Mouse (Mus musculus) mesoderm, embryonic 11.5 days (tissue): ENCODE measurements at regions not wholly inside any gene's neighbourhood (a gene's known extent, or its start where the extent isn't known, plus 50 kb on each side); places are given as distances from the start of the nearest gene placed in this dataset.
"Not testable (repeated sequence)": the region's sequence is repeated elsewhere in the genome, so short reads cannot be mapped to it uniquely, and the experiment has no call there.

Experiments
- DNase-seq: peaks from one replicate; pipeline ENCODE4 v3.0.0-alpha.2; 2012; ENCODE audit warnings: low read depth, low spot score

GRCm38 (mm10) chr17:17197229-17197628, 76.0 kb downstream of the Zfp97 start:
- not testable (repeated sequence) for DNase-seq

DNA sequence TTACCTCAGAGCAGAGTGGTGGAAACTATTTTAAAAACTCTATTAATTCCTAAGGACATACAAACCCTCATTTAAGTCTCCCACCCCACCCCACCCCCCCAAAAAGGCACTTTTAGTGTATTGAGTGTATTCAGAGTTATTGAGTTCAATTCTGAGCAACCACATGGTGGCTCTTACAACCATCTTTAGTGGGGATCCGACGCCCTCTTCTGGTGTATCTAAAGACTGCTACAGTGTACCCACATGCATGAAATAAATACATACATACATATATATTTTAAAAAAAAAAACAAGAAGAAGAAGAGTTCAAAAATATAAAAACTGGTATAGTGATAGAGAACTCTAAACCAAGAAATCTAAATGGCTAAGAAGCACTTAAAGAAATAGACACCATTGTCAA, 107.9 kb downstream of the Zfp97 start:
- no peak for DNase-seq

DNA sequence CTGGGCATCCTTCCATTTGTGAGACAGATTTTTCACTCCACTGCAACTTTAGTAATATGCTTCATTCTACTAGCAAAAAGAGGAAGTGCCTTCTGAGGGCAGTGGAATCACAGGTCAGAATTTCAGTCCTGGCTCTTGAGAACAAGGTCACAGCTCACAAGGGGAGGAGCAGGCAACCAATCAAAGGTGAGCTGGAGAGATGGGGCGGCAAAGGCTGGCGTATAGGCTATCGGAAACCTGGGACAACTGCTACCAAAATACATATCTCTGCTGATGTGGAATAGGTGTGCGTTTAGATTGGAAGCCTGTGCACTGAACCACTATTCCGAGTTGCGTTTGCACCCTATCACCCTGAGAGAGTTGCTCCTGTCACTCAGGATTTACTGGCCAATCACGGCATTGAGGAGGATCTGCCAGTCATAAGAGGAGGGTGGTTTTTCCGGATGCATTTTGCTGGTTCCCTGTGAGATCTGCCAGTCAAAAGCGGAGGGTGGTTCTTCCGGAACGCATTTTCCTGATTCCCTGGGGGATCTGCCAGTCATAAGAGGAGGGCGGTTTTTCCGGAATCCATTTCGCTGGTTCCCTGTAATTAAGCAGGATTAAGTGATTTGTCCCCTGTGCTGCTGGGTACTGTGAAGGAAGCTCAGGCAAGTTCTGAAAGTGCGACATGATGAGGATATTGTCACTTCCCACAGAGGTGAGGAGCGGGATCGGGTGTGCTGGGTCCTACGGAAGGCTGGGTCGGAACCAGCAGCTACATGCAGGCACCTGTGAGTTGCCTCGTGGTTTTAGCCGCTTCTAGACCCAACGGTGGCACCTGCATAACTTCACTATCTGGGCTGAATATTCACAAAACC, 113.3 kb downstream of the Zfp97 start:
- DNase-seq, result peak; percentile 95

DNA sequence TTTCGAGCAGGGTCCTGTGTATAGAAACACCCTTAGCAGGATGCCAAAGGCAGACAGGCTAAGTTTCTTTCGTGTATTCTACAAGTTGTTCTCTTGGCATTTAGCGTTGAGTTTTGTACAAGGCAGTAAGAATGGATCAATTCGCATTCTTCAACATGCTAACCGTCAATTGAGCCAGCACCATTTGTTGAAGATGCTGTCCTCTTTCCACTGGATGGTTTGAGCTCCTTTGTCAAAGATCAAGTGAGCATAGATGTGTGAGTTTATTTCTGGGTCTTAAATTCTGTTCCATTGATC, 113.9 kb downstream of the Zfp97 start:
- DNase-seq, result peak; percentile 6
